Mouse (Mus musculus) kidney, adult 11 months (tissue): ENCODE data around the gene Rpl32.

Experiments
- DNase-seq: peaks from one replicate; pipeline ENCODE4 v3.0.0; 2022

The Rpl32 gene

DNA sequence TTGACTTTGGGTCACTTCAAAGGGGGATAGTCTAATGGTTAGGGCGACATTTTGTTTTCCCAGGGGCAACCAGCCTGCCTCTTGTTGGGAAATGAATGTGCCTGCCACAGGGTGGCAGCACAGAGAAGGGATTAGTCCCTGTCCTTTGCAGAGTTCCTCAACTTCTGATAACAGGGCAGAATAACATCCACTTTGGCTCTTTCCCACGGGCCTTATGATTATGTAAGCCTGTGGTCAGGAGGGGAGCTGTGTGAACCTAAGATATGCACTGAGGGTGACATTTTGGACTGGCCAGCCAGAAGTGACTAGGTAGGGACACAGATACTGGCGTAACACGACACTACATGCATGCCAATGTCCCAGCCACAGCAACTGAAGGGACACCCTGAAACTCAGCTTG lies 5.6 kb upstream of the Rpl32 start:
- DNase-seq: peak; percentile 50

DNA sequence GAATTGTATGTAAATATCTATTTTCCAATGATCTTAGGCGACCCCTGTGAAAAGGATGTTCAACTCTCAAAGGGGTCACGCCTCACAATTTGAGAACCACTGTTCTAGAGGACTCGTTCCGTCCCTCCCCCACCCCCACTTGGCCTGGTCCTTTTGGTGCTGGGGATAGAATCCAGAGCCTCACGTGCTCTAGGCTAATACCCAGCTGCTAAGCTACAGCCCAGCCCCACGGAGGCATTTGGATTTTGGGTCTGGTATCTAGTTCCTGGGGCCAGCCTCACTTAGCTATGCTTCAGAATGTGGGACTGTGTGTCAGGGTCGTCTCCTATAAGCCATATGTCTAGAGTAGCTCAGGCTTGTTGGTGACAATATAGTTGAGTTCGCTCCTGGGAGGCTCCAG lies 3.1 kb upstream of the Rpl32 start:
- no peak for DNase-seq

DNA sequence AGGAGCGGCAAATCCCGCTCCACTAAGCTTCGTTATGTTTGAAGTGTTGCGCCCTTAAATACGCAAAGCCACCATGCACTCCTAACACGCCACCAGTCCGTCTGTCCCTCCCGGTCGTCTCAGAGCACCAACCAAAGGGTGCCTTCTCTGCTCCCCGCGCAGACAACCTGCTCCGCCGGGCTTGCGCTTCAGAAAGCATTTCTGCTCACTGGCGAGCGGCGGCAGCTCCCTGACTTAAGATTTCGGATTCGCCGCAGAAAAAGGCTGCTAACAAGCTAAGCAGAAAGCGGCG lies 405 bp downstream of the Rpl32 start:
- DNase-seq: no peak

DNA sequence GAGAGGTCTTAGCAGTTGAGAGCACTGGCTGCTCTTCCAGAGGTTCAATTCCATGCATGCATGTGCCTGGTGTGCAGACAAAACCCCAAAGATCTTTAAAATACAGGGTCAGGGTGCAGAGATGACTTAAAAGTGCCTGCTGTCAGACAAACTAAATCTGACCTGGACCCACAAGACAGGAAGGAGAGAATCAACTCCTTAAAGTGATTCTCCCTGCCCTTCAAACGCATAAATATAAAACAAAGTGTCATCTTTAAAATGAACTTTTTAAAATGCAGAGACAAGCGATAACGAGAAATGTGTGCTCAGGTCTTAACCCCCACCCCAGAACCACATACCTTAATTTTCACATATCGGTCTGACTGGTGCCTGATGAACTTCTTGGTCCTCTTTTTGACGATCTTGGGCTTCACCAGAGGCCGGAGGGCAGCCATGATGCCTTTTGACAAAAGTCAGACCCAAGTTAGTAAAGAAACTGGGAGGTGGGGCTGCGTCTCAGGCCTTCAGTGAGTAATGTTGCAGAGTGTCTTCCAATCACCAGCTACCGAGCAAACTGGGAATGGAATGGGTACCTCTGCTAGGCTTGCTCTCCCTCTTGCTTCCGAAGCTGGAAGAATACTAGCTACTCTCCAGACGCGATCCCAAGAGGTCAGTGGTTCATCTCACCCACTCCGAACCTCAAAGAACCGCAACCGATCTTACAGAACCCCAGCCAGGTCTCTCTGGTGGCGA lies 917 bp downstream of the Rpl32 start:
- DNase-seq: no peak

DNA sequence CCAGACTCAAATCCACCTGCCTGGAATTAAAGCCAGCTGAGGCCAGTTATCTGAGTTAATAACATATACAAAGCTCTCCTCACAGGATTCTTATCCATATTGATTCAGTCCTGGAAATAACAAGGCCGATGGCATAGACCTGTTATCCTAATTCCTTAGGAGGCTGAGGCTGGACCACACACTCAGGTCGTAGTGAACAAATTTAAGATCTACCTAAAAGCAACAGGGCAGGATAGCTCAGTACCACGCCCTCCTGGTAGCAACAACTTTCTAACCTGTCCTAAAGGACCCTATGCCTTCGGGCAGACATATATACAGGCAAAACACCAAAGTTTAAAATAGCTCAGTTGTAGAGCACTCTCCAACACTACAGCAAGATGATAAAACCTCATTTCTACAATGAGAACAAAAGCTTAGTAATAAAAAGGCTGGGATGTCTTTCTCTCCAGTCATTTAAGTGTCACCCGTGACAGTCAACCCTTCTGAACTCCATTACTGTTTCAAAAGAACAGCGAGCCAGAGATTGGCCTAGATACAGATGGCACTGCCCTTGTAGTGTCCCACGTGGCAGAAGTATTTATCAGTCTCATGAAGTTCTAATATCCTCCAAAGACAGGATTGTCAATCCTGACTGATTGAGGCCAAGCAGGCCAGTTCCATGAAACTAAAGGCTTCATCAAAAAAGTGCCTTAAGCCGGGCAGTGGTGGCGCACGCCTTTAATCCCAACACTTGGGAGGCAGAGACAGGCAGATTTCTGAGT lies 3.9 kb downstream of the Rpl32 start:
- DNase-seq: no peak

DNA sequence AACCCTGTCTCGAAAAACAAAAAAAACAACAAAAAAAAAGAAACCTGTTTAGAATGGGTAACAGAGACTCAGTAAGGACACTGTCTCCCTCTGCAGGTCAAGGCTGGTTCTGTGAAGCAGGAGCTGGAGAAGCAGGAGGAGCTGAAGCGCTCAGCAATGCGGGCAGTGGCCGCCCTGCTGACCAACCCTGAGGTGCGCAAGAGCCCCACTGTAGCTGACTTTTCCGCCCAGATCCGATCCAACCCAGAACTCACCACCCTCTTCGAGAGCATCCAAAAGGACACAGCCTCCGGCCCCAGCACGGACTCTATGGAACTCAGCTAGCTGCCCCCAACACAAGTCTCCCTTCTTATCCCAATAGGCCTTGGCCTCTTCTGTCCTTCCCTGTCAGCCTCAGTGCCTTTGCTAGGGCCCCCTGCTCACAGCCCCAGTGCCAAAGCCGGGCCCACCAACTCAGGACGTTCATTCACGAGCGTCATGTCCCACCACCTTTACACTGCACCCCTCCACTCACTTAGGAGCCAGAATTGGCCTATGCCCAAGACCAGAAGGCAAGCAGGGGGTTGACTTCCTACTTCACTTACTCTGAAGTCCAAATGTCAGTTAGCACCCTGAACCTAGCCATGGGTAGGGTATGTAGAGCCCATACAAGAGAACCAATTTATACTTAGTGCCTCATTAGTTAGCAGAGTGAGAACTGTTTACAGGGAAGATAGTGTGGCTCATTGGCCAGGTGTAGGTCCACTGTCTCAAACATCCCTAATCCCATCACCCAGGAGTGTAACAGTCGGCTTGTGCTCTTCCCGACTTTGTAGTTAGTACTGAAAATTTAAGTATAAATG lies 4.8 kb downstream of the Rpl32 start:
- peak; percentile 75 for DNase-seq

DNA sequence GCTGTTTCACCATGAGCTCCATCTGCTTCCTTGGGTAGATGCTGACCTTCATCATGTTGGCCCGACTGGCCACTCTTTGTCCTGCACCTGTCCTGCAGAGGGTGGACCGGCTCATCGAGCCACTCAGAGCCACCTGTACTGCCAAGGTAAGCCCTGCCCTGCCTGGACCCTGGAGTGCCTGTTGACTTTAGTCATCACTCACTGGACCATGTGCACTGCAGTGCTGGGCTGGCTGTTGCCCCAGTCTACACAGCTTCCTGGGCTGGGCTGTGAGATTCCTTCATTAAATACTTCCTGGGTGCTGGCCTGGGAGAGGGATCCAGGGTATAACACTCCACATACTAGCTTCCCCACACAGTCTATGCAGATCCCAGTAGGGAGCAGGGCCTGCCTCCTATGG lies 6.7 kb downstream of the Rpl32 start:
- no peak for DNase-seq

DNA sequence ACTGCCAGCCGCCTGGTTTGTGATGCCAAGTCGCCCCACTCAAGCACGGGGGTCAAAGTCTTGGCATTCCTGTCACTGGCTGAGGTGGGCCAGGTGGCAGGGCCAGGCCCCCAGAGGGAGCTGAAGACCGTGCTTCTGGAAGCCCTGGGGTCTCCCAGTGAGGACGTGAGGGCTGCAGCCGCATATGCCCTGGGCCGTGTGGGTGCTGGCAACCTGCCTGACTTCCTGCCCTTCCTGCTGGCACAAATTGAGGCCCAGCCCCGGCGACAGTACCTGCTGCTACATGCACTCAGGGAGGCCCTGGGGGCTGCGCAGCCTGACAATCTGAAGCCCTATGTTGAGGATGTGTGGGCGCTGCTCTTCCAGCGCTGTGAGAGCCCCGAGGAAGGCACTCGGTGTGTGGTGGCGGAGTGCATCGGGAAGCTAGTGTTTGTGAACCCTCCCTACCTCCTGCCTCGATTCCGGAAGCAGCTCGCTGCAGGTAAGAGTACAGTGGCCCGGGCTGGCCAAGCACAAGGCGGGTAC lies 15.8 kb downstream of the Rpl32 start:
- peak; percentile 60 for DNase-seq

DNA sequence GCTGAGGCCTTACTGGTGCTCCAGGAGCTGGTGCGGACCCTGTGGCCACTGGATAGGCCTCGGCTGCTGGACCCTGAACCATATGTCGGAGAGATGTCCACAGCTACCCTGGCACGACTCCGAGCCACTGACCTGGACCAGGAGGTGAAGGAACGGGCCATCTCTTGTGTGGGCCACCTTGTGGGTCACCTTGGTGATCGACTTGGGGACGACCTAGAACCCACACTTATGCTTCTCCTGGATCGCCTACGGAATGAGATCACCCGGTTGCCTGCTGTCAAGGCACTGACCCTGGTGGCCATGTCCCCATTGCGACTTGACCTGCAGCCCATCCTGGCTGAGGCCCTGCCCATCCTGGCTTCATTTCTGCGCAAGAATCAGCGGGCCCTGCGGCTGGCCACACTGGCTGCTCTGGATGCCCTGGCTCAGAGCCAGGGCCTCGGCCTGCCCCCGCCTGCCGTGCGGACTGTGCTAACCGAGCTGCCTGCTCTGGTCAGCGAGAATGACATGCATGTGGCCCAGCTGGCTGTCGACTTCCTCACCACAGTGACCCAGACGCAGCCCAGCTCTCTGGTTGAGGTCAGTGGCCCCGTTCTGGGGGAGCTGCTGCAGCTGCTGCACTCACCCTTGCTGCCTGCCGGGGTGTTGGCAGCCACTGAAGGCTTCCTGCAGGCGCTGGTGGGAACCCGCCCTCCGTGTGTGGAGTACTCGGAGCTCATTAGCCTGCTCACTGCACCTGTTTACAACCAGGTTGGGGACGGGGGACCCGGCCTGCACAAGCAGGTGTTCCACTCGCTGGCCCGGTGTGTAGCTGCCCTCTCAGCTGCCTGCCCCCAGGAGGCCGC lies 16.5 kb downstream of the Rpl32 start:
- DNase-seq: peak; percentile 81

DNA sequence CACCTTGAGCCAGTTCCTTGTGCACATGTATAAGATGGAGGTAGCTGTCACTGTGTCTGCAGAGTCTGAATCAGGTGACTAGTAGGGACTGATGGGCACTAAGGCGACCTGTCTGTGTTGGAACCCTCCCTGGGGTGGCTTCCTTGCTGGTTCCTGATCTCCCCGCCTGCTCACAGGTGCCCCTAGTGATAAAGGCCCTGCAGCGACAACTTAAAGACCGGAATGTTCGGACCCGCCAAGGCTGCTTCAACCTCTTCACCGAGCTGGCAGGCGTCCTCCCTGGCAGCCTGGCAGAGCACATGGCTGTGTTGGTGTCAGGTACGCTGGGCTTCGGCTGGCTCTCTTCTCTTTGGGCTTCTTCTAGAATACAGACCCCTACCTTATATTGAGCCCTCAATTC lies 17.5 kb downstream of the Rpl32 start:
- DNase-seq: no peak

DNA sequence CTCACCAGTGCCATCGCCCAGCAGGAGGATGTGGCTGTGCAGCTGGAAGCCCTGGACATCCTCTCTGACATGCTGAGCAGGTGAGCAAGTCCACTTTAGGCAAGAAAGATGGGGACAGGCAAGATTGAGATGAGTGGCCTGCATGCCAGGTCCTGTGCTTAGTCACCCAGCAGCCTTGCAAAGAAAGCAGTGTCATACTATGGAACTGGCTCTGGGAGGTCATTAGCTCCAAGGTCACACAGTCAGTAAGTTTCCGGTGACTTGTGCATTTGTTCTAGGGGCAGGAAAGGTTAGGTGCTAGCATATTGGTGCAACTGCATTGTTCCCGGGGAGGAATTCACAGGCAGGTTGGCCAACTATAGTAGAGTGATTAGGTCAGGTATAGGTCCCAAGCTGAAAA lies 25.8 kb downstream of the Rpl32 start:
- DNase-seq: no peak

DNA sequence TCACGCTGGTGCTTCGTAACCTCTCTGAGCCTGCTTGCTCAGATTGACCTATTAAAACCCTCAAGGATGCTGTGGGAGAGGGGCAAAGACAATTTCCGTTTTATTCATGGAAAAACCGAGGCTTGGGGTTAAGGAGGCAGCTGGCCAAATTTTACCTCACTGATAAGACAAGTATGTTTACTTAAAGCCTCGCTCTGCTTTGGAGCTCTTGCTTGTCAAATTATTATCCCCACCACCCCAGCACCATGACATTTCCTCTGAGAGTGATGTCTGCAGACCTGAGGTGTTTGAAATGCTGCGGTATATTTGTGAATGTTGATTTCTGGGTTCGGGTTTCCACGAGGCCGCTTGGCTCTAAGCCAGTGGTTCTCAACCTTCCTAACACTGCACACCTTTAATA lies 32.2 kb downstream of the Rpl32 start:
- no peak for DNase-seq

DNA sequence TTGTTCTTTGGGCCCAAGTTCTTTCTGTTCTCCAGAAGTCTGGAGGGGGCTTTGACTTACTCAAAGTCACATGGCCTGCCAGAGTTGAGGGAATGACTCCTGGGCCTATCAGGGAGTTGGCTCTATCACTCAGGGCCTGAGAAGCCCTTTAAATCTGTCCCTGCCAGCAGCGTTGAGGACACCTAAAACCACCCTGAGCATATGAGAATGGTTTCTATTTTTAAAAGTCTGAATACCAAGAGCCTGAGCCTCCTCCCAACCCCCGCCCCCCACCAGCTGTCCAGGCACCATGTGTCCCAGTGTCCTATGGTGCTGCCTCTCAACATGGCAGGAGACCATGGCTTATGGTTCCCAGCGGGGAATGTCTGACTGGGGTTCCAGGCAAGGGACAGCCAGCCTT lies 32.7 kb downstream of the Rpl32 start:
- DNase-seq: no peak

DNA sequence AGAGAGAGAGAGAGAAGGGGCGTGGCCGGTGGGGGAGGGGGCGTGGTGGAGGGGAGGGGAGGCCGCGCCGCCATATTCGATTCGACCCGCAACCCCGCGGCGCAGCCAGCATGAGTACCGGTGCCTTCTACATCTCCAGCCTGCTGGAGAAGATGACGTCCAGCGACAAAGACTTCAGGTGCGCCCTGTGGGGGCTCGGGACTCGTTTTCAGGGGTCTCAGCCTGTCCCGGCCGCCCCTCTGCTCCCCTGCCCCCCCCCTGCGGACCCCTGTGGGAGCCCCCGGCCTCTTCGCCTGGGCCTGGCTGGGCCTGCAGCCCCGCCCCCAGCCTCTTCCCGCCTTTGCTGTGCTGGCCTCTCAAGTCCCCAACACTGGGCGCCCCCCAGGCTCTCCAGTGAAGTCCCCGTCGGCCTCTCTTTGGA lies 34.0 kb downstream of the Rpl32 start, which contains the start of gene Cand2:
Gene Cand2 (plus strand): TSS at position 38 of the 421 bp plus-strand sequence.
- no peak for DNase-seq

DNA sequence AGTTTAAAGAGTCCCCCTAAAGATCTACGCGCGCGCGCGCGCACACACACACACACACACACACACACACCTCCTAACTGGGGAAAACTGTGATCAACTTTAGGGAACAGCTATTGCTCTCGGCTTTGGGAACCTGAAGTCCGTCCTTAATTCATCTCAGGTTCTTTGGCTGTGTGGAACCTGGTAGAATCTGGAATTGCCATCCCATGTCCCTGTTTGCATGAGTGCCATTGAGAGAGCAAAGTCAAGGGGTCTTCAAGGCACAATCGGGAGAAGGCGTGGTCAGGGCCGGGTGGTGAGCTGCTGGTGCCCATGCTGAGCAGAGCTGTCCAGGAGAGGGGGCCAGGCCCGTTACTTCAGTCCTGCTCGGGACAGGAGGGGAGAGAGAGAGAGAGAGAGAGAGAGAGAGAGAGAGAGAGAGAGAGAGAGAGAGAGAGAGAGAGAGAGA lies 34.6 kb downstream of the Rpl32 start:
- no peak for DNase-seq

DNA sequence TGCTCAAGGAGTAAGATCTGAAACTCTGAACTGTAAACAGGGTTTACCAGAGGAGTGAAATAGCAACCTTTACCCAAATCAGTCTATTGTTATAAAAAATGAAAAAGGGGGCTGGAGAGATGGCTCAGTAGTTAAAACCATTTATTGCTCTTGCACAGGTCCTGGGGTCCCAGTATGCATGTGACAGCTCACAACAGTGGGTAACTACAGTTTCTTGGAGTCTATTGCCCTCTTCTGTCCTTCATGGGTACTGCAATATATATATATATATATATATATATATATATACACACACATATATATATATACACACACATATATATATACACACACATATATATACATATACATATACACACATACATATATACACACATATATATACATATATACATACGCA lies 35.9 kb downstream of the Rpl32 start:
- no peak for DNase-seq

DNA sequence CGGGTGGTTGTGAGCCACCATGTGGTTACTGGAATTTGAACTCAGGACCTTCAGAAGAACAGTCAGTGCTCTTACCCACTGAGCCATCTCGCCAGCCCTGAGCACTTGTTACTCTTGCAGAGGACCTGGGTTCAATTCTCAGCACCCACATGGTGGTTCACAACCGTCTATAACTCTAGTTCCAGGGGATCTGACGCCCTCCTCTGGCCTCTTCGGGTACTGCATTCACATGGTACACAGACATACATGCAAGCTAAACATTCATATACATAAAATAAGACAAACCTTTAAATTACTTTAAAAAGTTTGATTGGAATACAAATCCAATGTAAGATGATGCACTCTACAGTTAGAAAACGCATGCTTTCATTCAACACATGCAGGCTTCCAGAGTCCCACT lies 36.3 kb downstream of the Rpl32 start:
- DNase-seq: no peak

DNA sequence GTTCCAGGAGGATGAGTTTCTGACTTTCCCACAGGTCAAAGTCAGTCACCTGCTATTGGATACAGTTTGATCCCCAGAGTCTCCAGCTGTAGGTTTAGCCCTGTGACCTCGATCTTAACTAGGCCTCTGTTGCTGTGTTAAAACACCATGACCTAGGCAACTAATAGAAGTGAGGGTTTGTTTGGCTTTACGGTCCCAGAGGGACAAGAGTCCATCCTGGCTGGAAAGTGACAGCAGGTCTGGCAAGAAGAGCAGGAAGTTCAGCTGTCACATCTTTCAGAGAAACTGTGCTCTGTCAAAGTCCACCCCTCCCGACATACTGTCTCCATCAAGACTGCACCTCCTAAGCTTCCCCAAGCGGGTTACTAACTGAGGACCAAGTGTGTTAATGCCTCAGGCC lies 37.7 kb downstream of the Rpl32 start:
- DNase-seq: peak; percentile 43

DNA sequence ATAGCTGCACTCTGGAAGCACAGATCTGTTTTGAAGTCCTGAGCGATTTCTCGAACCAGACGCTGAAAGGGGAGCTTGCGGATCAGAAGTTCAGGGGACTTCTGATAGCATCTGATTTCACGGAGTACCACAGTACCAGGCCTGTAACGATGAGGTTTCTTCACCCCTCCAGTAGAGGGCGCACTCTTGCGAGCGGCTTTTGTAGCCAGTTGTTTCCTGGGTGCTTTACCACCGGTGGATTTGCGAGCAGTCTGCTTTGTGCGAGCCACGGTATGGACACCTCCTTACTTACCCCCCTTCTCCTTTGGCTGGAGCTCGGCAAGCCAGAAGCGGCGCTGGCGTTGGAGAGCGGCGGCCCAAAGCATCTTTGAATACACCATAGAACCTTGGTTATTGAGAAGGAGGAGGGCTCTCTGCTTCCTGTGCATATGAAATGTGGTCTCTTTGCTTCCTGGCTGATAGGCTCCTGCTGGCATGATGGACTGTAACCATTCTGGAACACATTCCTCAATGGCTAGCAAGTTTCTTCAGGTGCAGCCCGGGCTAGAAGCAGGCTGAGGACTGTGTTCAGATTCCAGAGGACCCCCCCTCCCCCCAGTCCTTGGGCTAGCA lies 38.4 kb downstream of the Rpl32 start:
- no peak for DNase-seq

DNA sequence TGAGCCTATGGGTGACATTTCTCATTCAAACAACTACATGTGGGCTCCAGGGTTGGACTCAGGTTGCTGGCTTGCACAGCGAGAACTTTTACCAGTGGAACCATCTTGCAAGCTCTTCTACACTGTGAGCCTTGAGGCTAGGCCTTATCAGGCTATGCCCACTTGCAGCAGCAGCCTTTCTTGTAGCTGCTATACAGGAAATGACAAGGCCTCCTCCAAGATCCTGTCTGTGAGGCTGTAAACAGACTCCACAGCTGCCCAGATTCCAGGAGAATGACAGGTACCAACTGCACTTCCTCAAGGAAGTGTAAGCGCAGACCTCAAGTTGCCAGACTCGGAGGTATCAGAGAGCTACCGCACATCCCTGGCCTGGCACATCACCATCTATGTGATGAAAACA lies 40.3 kb downstream of the Rpl32 start:
- DNase-seq: peak; percentile 19

DNA sequence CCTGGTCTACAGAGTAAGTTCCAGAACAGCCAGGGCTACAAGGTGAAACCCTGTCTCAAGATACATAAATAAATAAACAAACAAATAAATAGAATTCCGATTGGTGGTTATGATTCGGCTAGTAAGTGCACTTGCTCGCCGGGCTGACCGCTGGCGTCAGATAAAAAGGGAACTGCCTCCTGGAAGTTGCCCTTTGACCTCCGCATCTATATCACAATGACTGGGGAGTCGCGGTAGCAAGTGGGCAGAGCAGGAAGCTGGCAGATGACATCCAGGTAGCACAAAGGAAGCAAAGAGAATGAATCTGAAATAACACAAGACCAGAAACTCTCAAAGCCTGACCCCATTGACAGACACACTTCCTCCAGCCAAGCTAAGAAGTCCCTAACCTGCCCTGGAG lies 41.2 kb downstream of the Rpl32 start:
- no peak for DNase-seq

DNA sequence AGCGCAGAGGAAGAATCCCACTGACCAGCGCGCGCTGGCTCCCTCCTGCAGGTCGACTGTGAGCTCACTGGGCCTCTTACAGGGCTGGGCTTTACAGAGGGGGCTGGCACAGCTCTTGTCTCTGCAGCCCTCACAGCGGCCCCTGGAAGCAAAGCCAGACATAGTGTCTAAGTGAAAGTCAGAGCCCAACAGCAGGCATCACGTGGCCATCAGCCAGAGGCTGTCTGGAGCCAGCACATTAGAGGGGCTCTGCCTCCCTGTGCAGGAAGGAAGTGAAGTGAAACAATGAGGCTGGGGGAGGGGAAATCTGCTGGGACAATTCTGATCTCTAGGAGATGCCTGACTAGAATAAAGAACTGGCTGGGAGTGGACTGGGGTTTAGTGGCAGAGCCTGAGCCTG lies 44.4 kb downstream of the Rpl32 start:
- DNase-seq: peak; percentile 55
